Mouse (Mus musculus): ENCODE measurements at regions not wholly inside any gene's neighbourhood (a gene's known extent, or its start where the extent isn't known, plus 50 kb on each side); places are given as distances from the start of the nearest gene placed in this dataset.
A peak's percentile ranks its signal among the peaks of the same experiment; 100 is the strongest.

GRCm38 (mm10) chr7:143951172-143951571 lies 50.6 kb upstream of the Shank2 start:
- DNase-seq (ENCODE audit: low read depth, low spot score), result peak; percentile 45
